Mouse (Mus musculus) mouse trophoblast stem cell (cell line): ENCODE measurements around the gene Npr3.
"Not testable (repeated sequence)": the region's sequence is repeated elsewhere in the genome, so short reads cannot be mapped to it uniquely, and the experiment has no call there.

Experiments
- in situ Hi-C, 2 experiments: fragments of 300-500 bp; cut with MseI, MboI; formaldehyde crosslinking; loops; 2 replicates in 1 of 2; 3 replicates in 1 of 2; pipeline ENCODE4 v1.15.1; 2025

Npr3 gene

DNA sequence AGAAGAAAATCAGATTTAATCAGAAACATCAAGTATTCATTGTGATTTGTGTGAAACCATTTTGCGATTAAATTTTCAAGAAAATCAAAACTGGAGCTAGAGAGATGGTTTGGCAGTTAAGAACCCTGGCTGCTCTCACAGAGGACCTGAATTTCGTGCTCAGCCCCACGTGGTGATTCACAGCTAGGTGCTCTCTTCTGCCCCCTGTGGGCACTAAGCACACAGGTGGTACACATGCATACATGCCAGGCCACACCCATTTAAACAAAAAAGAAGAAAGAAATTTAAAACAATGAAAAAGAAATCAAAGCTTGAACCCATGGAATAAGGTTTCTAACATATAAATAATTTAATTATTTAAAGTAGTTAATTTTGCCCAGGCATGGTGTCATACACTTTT lies 15.7 kb downstream of the Npr3 start:
- in situ Hi-C loops, result no loop called here

DNA sequence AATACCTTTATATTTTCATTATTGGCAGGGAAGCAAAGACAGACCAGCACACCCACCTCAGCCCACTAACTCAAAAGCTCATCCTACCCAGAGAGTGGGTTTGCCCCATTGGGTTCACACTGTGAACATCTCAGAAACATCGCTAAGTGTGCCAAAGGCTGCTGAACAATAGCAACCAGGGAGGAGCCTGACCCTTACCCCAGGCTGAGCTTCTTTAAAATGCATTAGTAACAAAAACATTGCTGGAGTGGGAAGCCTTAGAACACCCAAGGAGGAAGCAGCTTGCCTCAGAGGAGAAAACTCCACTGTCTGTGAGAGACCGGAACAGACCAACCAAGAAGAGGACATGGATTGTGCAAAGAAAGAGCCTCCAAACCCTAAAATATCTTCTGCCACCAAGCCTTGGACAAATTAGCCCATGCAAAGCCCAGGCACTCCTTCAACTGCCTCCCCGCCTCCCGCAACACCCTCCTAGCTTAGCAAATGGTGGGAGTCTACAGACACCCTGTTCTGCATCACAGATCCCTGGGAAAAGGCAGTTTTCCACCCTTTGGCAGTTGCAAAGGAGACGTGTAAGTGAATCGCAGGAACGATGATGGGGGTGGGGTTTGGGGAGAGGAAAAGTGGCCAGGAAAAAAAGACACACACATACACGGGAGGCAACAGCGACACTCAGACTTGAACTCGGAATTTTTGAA lies 24.4 kb downstream of the Npr3 start:
- in situ Hi-C loops, result no loop called here

GRCm38 (mm10) chr15:11881822-11882221 lies 25.3 kb downstream of the Npr3 start:
- in situ Hi-C loops, result no loop called here

DNA sequence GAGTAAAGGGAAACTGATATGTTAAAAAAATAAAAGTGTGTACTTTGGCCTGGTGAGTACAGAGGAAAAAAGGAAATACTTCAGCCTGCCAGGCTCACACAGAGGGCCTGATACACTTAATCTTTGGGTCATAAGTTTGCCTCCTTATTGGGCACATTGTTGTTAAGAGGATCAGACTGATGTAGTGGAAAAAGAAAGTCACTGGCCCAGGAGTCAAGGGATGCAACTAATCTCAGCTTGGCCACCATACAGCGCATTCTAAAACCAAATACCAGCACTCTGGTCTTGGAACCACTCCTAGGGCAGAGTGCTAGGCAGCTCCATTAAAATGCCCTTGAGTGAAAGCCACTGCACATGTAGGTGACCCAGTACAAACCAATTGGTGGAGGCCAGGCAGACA lies 28.8 kb downstream of the Npr3 start:
- in situ Hi-C loops, result no loop called here

DNA sequence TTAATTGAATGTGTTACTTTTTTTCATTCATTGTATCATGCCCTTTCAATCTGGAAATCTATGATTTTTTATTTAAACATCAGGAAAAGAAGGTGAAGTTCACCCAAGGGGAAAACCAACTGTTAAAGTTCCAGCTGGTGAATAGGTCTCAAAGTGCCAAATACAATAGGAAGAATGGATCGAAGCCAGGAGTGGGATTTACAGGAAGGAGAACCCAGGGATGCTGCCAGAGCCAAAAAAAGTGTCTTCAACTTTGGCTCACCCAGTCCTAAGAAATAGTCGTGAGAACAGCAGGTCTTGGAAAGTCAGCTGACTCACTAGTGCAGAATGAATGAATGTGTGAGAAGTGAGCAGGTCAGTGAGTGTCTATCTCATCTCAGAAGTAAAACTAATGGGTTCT lies 29.8 kb downstream of the Npr3 start:
- in situ Hi-C loops, result no loop called here

DNA sequence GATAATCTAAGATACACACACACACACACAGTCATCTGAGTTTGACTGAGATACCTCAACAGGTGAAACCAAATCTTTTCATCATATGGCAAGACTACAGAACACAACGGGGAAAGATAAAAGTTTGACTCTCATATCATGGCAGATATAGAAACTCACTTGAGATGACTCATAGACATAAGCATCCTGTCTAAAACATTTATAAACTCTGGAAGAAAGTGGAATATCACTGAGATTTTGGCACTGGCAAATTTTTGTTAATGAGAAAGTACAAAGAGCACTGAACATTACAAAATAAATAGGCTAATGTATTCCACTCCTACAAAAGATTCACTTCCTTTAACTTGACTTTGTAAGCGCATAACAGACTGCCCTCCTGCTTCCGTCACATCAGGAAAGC lies 40.2 kb downstream of the Npr3 start:
- in situ Hi-C loops, result no loop called here

DNA sequence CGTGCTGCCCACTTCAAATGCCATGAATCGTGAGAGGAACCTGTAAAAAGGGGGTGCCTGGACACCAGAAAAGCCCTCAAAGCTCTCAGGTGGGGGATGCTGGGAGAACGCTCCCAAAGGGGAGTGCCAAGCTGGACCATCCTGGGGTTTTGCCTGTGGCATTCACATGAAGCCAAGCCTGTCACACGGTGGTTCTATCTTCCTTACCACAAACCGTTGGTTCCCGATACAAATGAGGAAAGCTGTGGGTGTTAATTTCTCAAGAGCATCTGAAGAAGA lies 43.6 kb downstream of the Npr3 start:
- in situ Hi-C loops, result no loop called here

GRCm38 (mm10) chr15:11862785-11863539 lies 44.1 kb downstream of the Npr3 start:
- in situ Hi-C loops, result no loop called here

GRCm38 (mm10) chr15:11862253-11862652 lies 44.8 kb downstream of the Npr3 start:
- in situ Hi-C loops, result no loop called here

DNA sequence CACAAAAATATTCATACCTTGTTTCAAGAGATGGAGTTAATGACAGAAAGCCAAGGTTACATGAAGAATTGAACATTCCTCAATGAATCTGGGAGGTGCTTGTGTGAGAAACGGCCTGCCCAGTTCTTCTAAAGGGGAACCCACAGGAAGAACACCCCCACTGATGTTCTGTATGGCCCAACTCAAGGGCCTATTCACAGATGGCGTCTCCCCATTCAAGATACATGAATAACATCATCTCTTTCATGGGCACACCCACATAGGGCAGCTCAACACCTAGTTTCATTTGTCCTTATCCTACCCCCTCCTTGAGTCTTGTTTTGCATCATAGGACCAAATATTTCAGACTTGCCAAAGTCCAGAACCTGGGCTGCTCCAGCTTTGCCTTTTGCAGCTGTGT lies 46.8 kb downstream of the Npr3 start:
- in situ Hi-C loops, result no loop called here

- in situ Hi-C loops, result no loop called here
Measured at GRCm38 (mm10) chr15:11859829-11860228, 47.3 kb downstream of the Npr3 start.

- in situ Hi-C loops, result no loop called here
Measured at GRCm38 (mm10) chr15:11858411-11858810, 48.7 kb downstream of the Npr3 start.

- in situ Hi-C loops, result no loop called here
Measured at GRCm38 (mm10) chr15:11845204-11846062, 61.7 kb downstream of the Npr3 start.

DNA sequence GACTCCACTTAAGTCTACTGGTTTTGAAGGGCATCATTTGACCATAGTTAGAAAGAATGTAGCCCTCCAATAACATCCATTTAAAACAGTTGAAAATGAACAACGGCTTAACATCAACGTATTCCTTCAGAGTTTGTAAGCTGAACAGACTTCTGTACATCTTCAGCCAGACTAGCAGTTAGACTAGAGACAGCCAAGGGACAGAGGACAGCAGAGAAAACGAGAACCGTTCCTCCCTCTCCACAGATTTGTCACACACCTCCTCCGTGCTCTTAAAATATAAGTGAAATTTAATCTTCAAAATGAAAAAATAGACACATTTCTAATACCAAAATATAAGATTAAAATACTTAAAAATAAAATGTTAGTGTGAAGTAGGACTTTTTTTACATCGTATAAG lies 63.0 kb downstream of the Npr3 start:
- in situ Hi-C loops, result no loop called here

- in situ Hi-C loops, result no loop called here
Measured at GRCm38 (mm10) chr15:11841828-11842227, 65.3 kb downstream of the Npr3 start.

DNA sequence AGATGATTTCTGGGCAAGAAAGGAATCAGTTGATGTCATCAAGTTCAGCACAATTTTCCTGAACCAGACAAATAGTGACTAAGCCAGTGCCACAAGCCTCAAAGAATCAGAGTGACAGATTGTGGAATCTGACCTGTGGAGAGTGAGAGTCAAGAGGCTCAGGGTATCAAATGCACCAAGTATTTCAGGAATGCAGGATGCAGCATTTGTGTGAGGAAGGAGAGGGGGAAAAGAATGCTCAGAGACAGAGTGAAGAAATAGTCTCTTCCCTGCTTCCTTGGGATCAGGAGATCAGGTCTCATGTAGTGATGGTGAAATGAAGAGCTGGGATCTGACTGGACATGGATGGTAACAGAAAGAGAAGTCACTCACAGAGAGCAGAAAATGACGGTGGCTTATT lies 71.2 kb downstream of the Npr3 start:
- in situ Hi-C loops, result no loop called here

DNA sequence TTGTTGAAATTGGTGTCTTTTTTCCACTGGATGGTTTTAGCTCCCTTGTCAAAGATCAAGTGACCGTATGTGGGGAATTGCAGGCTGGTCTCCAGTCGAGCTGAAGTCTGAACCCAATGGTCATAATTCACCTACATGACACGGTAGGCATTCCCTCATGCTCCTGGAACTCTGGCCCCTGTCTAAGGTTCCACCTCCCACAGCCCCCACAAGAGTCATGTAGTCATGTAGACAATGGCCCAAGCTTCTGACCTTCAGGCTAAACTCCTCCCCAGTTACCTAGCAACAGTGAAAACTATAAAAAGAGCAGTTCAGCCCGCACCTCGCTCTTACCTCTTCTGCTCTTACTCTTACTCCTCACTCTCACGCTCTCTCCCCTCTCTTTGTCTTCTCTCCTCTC lies 84.7 kb downstream of the Npr3 start:
- in situ Hi-C loops, result not testable (repeated sequence)

- in situ Hi-C loops, result no loop called here
Measured at GRCm38 (mm10) chr15:11815551-11815950, 91.5 kb downstream of the Npr3 start.

GRCm38 (mm10) chr15:11803576-11803975 lies 103.5 kb downstream of the Npr3 start:
- in situ Hi-C loops, result no loop called here

DNA sequence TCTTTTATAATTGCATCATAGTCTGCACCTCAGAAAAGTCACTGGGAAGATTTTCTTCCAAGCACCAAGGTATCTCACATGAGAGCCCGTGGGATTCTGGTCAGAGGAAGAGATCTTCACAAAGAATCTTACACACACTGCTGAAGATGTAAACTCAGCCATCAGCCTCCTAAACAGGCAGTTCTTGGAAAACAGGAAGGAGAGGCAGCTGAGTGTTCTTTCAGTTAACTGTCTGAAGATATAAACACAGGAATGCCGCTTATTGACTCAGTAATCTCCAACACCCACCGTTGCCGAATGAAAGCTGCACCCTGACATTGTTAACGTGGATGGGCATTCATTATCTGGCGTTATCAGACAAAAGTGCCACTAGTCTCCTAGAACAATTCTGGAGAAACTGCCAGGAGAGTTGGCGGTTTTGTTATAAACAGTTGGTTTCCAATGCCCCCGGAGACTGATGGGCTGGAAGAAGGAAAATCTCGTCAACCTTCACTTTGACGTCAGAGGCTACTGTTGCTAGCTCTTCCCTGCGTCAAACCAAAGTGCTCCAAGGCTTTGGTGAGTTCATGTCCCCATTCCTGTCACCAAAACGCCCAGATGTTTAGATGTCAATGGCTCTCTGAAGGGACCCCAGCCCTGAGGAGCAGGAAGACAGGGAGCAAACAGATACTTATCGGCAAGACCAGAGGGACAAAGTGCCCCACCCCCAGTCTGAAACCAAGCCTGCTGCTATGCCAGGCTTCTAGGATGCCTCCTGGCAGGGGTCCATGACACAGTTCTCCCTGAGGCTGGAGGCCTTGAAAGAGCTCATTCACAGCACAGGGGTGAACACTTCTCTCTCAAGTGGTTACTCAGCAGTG lies 105.0 kb downstream of the Npr3 start:
- in situ Hi-C loops, result no loop called here

DNA sequence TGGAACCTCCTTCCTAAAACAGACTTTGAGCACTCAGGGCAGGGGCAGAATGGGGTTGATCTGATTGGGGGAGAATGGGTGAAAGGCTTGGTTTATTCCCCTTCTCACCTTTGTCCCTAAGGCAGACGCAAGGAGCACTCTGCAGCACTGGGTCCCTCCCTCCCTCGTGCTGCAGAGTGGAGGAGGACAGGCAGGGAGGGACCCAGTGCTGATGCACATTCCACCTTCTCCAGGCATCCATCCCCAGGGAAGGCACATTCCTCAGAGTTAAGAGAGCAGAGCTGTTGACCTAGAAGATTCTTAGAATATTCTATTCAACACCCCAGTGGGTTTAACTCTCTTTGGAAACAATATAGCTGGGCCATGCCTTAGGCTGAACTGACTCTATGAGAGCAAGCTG lies 112.5 kb downstream of the Npr3 start:
- in situ Hi-C loops, result no loop called here
